Mouse (Mus musculus): ENCODE measurements around the gene 4930523C07Rik. TPM values are rescaled to one million over a fixed set of nuclear protein-coding genes. Genes with fewer than 3 reads are reported as not detected.

Gene 4930523C07Rik
- polyA plus RNA-seq, 1 experiment: 0.37 TPM

DNA sequence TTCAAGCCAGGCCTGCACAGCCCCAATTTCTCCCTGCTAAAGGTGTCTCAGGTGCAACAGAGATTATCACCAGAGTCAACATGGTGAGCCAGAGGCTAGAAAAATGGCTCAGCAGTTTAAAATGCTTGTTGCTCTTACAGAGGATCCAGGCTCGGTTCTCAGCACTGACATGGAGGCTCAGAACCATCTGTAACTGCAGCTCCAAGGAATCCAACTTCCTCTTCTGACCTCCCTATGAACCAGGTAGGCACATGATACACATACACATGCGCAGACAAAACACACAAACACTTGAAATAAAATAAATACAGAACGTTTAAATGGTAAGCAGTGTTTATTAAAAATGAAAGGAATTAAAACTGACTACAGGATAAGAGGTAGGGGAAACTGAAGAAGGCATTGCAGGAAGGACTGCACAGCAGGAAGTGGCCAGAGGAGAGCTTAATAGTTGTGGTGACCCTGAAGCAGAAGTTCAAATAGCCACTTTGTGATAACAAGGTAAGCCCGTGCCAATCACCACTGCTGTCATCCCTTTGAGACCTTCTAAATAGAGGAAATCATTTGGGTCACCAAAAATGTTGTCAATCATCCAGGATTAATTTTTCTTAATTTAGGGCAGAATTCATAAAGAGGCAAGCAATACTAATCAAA lies 10.1 kb upstream of the 4930523C07Rik start:
- TF ChIP-seq CTCF (IDR thresholded peaks at IDR 0.05; ENCODE audit: control insufficient read depth, insufficient read depth, insufficient read length) (no peak), MAX (IDR thresholded peaks at IDR 0.05) (no peak), CEBPB (IDR thresholded peaks at IDR 0.05; ENCODE audit: low read depth) (no peak), USF1 (IDR thresholded peaks at IDR 0.05; ENCODE audit: low read depth) (no peak), MYOD1 (IDR thresholded peaks at IDR 0.05; ENCODE audit: control insufficient read depth, insufficient read length, low read depth) (no peak), MYOG (IDR thresholded peaks at IDR 0.05; ENCODE audit: control insufficient read depth, extremely low read depth, insufficient read length) (no peak), FOSL1 (IDR thresholded peaks at IDR 0.05; ENCODE audit: insufficient read depth, low read length, poor library complexity, severe bottlenecking) (no peak)
- Histone ChIP-seq H3K27me3 (ENCODE audit: control insufficient read depth, insufficient read depth, insufficient read length) (no peaks in the 10 kb centered on the region), H3ac (ENCODE audit: control insufficient read depth, insufficient read length, low read depth) (no peak overlapping the region), H3K36me3 (ENCODE audit: control insufficient read depth, insufficient read depth) (no peaks in the 10 kb centered on the region), H3K4me3 (ENCODE audit: insufficient read depth, poor library complexity, severe bottlenecking) (no peak overlapping the region), H3K79me2 (ENCODE audit: control insufficient read depth, insufficient read depth) (no peaks in the 10 kb centered on the region), H3K79me3 (ENCODE audit: low read depth) (no peaks in the 10 kb centered on the region)

DNA sequence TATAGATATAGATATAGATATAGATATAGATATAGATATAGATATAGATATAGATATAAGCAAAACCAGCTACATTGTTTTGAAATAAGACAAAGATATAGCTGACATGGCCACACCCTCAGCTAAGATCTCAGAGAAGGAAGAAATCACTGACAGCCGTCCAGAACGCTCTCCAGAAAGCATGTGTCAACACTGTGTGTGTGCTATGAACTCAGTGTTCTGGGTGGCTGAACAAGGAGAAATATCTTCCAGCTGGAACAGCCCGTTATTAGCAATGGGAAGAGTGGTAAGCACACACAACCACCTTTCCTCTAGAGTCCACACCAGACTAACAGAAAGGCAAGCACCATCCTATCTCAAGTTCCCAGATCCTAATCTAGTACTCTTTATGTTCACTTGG lies 8.6 kb upstream of the 4930523C07Rik start:
- Histone ChIP-seq H3K27me3 (ENCODE audit: control insufficient read depth, insufficient read depth, insufficient read length) (no peaks in the 10 kb centered on the region), H3ac (ENCODE audit: control insufficient read depth, insufficient read length, low read depth) (no peak overlapping the region), H3K36me3 (ENCODE audit: control insufficient read depth, insufficient read depth) (no peaks in the 10 kb centered on the region), H3K79me3 (ENCODE audit: low read depth) (no peaks in the 10 kb centered on the region), H3K79me2 (ENCODE audit: control insufficient read depth, insufficient read depth) (no peaks in the 10 kb centered on the region), H3K4me3 (ENCODE audit: insufficient read depth, poor library complexity, severe bottlenecking) (no peak overlapping the region)
- no peak for TF ChIP-seq MAX (IDR thresholded peaks at IDR 0.05)
- TF ChIP-seq MYOG (IDR thresholded peaks at IDR 0.05; ENCODE audit: control insufficient read depth, extremely low read depth, insufficient read length): no peak
- no peak for TF ChIP-seq MYOD1 (IDR thresholded peaks at IDR 0.05; ENCODE audit: control insufficient read depth, insufficient read length, low read depth)
- TF ChIP-seq FOSL1 (IDR thresholded peaks at IDR 0.05; ENCODE audit: insufficient read depth, low read length, poor library complexity, severe bottlenecking): no peak
- TF ChIP-seq CTCF (IDR thresholded peaks at IDR 0.05; ENCODE audit: control insufficient read depth, insufficient read depth, insufficient read length): no peak
- no peak for TF ChIP-seq USF1 (IDR thresholded peaks at IDR 0.05; ENCODE audit: low read depth)
- no peak for TF ChIP-seq CEBPB (IDR thresholded peaks at IDR 0.05; ENCODE audit: low read depth)

- TF ChIP-seq MYOG (IDR thresholded peaks at IDR 0.05; ENCODE audit: control insufficient read depth, extremely low read depth, insufficient read length) (no peak), CTCF (IDR thresholded peaks at IDR 0.05; ENCODE audit: control insufficient read depth, insufficient read depth, insufficient read length) (no peak), MAX (IDR thresholded peaks at IDR 0.05) (no peak), MYOD1 (IDR thresholded peaks at IDR 0.05; ENCODE audit: control insufficient read depth, insufficient read length, low read depth) (no peak), CEBPB (IDR thresholded peaks at IDR 0.05; ENCODE audit: low read depth) (no peak), FOSL1 (IDR thresholded peaks at IDR 0.05; ENCODE audit: insufficient read depth, low read length, poor library complexity, severe bottlenecking) (no peak), USF1 (IDR thresholded peaks at IDR 0.05; ENCODE audit: low read depth) (no peak)
- Histone ChIP-seq H3K36me3 (ENCODE audit: control insufficient read depth, insufficient read depth) (no peaks in the 10 kb centered on the region), H3K79me2 (ENCODE audit: control insufficient read depth, insufficient read depth) (no peaks in the 10 kb centered on the region), H3K4me3 (ENCODE audit: insufficient read depth, poor library complexity, severe bottlenecking) (no peak overlapping the region), H3K79me3 (ENCODE audit: low read depth) (no peaks in the 10 kb centered on the region), H3K27me3 (ENCODE audit: control insufficient read depth, insufficient read depth, insufficient read length) (no peaks in the 10 kb centered on the region), H3ac (ENCODE audit: control insufficient read depth, insufficient read length, low read depth) (no peak overlapping the region)
These were observed 7.1 kb upstream of the 4930523C07Rik start for GRCm38 (mm10) chr1:160036996-160037521.

DNA sequence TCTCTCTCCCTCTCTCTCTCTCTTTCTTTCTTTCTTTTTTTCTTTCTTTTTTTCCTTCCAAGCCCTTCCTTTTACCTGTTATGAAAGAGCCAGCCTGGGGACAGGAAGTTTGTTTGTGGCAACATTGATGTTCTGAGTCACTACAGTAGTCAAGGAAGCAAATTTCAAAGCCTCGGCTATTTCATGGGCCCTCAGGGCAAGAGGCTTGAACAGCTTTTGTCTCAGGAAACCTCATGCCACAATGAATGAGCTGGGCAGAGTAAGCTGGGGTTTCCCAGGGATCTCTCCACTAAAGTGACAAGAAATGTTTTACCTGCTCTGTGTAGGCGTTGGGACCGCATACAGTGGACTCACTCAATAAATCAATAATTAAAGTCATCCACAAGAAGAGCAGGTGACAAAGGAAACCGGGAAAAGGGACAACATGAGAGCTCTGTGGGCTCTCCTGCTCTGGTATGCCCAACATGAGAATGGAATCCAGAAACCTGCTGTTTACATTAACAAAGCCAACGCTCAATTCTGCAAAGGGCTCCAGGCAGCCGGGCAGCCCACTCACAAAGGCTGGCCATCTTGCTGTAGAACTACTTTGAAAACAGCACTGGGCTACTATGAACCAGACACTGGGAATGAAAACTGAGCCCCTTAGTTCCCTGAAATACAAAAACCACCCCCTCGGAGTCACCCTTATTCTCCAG lies 4.1 kb upstream of the 4930523C07Rik start:
- Histone ChIP-seq H3K79me2 (ENCODE audit: control insufficient read depth, insufficient read depth) (no peaks in the 10 kb centered on the region), H3K27me3 (ENCODE audit: control insufficient read depth, insufficient read depth, insufficient read length) (no peaks in the 10 kb centered on the region), H3K4me3 (ENCODE audit: insufficient read depth, poor library complexity, severe bottlenecking) (no peak overlapping the region), H3K36me3 (ENCODE audit: control insufficient read depth, insufficient read depth) (no peaks in the 10 kb centered on the region), H3K79me3 (ENCODE audit: low read depth) (no peaks in the 10 kb centered on the region), H3ac (ENCODE audit: control insufficient read depth, insufficient read length, low read depth) (no peak overlapping the region)
- TF ChIP-seq MYOD1 (IDR thresholded peaks at IDR 0.05; ENCODE audit: control insufficient read depth, insufficient read length, low read depth): no peak
- TF ChIP-seq MAX (IDR thresholded peaks at IDR 0.05): no peak
- no peak for TF ChIP-seq MYOG (IDR thresholded peaks at IDR 0.05; ENCODE audit: control insufficient read depth, extremely low read depth, insufficient read length)
- no peak for TF ChIP-seq FOSL1 (IDR thresholded peaks at IDR 0.05; ENCODE audit: insufficient read depth, low read length, poor library complexity, severe bottlenecking)
- TF ChIP-seq CEBPB (IDR thresholded peaks at IDR 0.05; ENCODE audit: low read depth): no peak
- TF ChIP-seq USF1 (IDR thresholded peaks at IDR 0.05; ENCODE audit: low read depth): no peak
- no peak for TF ChIP-seq CTCF (IDR thresholded peaks at IDR 0.05; ENCODE audit: control insufficient read depth, insufficient read depth, insufficient read length)

DNA sequence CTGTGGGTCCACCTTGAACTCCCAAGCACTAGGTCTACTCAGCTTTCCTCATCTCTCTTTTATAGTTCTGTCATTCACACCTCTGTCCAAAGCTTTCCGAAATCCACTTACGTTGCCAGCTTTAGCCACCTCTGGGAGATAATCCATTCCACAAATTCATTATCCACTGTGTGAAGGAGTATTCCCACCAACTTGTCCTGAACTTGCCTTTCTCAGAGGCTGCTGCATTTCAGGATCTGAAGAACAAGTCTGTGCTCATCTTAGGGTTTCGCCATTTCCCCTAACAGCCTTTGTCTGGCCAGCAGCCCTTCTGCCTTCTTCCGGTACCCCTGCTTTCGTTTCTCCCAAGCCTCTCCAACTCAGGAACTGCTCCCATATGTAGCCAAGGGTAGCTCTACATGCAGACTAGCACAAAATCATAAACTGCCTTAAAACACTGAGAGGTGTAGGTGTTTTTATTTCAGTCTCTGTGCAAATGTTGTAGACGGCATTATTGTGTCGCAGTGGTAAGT lies 2.9 kb upstream of the 4930523C07Rik start:
- no peaks in the 10 kb centered on the region for H3K79me2 ChIP-seq (ENCODE audit: control insufficient read depth, insufficient read depth)
- TF ChIP-seq MYOG (IDR thresholded peaks at IDR 0.05; ENCODE audit: control insufficient read depth, extremely low read depth, insufficient read length) (no peak), MAX (IDR thresholded peaks at IDR 0.05) (no peak), CTCF (IDR thresholded peaks at IDR 0.05; ENCODE audit: control insufficient read depth, insufficient read depth, insufficient read length) (no peak), CEBPB (IDR thresholded peaks at IDR 0.05; ENCODE audit: low read depth) (no peak), USF1 (IDR thresholded peaks at IDR 0.05; ENCODE audit: low read depth) (no peak), MYOD1 (IDR thresholded peaks at IDR 0.05; ENCODE audit: control insufficient read depth, insufficient read length, low read depth) (no peak), FOSL1 (IDR thresholded peaks at IDR 0.05; ENCODE audit: insufficient read depth, low read length, poor library complexity, severe bottlenecking) (no peak)

More for the DNA sequence above, 2.9 kb upstream of the 4930523C07Rik start:
- H3K79me3 ChIP-seq (ENCODE audit: low read depth): no peaks in the 10 kb centered on the region
- H3K4me3 ChIP-seq (ENCODE audit: insufficient read depth, poor library complexity, severe bottlenecking): no peak overlapping the region
- no peaks in the 10 kb centered on the region for H3K27me3 ChIP-seq (ENCODE audit: control insufficient read depth, insufficient read depth, insufficient read length)
- no peaks in the 10 kb centered on the region for H3K36me3 ChIP-seq (ENCODE audit: control insufficient read depth, insufficient read depth)
- no peak overlapping the region for H3ac ChIP-seq (ENCODE audit: control insufficient read depth, insufficient read length, low read depth)

All from C2C12 (cell line).